Mouse (Mus musculus): ENCODE measurements around the gene Clip4.

Gene Clip4

GRCm38 (mm10) chr17:71791622-71792021, 23.3 kb downstream of the Clip4 start:
- no peak for DNase-seq (ENCODE audit: low spot score in 2 of 2)

- no peak for DNase-seq (ENCODE audit: low spot score in 2 of 2)
Observed at GRCm38 (mm10) chr17:71795521-71796205, 27.4 kb downstream of the Clip4 start.

DNA sequence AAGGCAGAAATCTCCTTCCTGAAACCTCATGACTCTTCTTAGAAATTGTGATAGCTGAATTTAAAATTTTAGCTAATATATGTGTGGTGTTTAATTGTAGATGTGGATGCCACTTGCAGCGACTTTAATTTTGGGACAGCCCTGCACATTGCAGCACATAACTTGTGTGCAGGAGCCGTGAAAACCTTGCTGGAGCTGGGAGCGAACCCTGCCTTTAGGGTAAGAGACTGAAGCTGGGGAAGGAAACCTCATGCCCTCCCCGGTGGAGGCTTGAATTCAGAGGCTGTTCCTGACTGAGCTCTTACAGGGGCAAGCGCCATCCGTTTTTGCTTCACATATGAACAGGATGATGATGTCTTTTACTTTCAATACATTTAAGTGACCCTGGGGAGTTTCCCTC, 35.2 kb downstream of the Clip4 start:
- DNase-seq (ENCODE audit: low spot score in 2 of 2) = no peak

GRCm38 (mm10) chr17:71803876-71804275, 35.6 kb downstream of the Clip4 start:
- no peak for DNase-seq (ENCODE audit: low spot score in 2 of 2)

DNA sequence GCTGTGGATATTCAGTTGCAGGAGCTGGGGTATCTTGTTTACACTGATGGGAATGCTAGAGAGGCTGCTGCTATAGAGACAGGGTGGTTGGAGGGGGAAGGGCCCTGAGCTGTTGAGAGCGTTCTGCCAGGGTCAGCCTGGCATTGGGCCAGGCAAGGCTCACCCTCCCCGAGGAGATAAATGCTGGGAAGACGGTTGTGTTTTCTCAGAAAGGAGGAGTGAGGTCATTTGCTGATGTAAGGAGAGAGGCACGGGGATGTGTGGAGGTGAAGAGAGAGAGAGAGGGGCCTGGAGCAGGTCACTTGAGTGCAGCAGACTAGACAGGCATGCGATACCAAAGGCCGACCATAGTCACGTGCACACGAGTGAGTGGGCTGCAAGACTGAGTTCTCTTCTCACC, 42.8 kb downstream of the Clip4 start:
- no peak for DNase-seq (ENCODE audit: low spot score in 2 of 2)

DNA sequence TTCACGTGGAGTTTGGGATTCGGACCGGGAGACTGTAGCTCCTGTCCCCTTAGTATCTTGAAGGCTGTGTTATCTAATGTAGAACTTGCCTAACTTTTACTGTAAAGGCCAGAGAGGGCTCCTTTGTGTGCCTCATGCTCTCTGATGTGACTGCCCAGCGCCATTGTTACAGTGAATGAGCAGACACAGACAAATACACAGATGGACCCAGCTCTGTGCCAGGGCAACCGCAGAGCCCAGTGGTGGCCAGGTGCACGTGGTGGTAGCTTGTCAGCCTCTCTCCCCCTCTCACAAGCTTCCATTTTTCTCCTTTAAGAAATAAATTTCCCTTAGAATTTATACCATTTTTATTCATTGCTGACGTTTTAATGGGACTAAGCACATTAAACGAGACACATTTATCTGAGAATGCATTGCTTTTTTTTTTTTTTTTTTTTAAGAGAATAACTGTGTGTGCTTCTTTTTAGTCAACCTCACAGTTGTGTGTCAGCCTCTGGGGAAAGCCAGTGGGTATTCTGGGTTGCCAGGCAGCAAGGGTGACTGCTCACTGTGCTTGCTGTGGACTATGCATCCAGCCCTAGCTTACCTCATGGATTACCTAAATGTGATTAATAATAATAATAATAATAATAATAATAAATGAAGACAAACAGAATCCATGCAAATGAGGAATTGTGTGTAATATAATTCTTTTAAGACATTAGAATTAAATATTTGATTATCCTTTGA, 48.0 kb downstream of the Clip4 start:
- no peak for DNase-seq (ENCODE audit: low spot score in 2 of 2)

DNA sequence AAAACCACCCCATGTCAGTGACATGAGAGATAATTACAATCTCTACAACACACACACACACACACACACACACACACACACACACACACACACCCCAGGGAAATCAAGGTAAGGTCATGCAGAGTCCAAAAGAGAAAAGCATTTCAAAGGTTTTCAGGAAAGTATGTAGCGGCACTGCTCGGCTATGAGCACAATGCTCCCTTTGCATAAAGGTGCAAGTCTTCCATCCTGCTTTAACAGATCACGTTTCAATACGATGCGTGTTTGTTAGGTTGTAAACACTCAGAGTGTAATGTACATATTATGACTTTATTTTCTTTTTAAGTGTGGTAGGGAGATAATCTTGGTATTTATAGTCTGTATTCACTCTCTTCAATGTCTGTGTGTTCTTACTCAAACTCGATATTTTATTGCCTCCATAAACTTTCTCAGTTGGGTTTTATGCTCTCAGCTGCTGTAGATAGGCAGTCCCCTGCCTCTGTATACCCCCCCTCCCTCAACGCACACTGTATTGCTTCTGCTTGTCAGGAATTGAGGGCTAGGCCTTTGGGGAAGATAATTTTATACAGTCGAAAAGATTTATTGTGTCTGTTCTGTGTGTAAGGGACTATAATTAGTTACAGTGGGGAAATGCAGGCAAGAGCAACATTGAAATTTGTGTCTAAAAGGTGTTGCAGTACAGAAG, 55.5 kb downstream of the Clip4 start:
- DNase-seq (ENCODE audit: low spot score in 2 of 2) = no peak

DNA sequence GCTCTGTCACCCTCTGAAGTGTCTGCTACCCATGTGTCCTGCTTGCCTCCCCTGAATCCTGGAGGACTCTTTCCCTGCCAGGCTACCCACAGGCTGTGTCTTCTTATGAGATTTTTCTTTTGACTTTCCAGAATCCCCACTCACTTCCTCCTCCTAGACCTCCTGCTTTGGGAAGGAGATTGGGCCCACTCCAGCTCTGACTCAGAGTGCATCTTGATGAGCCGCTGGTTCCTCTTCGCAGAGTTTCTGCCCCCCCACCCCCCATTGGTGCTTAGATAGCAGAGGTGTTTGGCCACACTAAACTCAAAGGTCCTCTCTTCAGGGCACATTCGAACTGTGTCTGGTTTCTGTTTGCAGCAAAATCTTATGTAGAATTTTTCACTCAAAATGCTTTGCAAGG, 58.3 kb downstream of the Clip4 start:
- no peak for DNase-seq (ENCODE audit: low spot score in 2 of 2)

- DNase-seq (ENCODE audit: low spot score in 2 of 2) = no peak
Observed at GRCm38 (mm10) chr17:71827627-71828026, 59.4 kb downstream of the Clip4 start.

DNA sequence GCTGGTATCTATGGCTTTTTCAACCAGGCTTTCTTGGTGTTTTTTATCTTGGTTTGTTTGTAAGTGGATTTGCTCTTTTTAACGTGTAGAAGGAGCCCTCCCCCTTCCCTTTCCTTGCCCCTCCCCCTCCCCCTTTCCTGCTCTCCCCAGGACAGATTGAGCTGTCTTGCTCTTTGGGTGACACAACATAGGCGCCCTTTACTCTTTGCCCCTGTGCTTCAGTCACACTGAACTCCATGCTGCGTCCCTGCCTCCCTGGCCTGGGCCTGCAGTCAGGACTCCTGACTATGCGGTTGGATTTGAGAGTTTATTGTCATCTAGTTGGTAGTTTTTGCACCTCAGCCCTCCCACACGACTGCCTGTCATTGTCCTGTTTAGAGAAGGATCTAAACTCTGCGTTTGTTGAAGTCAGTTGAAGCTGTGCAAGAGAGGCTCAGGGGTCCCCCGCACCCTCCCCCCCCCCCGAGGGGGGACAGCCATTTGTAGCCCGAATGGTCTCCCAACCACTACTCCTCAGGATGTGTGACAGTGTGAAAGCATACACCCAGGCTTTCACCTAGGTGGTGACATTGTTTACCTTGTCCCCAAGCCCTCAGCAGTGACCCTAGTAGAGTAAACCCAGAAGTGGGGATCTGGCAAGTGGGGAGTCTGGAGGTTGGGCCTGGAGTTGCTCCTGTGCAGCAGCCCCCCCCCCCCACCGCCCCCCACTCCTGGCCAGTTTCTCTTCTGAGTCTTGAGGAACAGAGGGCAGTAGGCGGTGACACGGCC, 60.6 kb downstream of the Clip4 start:
- DNase-seq (ENCODE audit: low spot score in 2 of 2) = no peak

GRCm38 (mm10) chr17:71831960-71832359, 63.7 kb downstream of the Clip4 start:
- no peak for DNase-seq (ENCODE audit: low spot score in 2 of 2)

- DNase-seq (ENCODE audit: low spot score in 2 of 2) = no peak
Observed at GRCm38 (mm10) chr17:71862184-71862583, 93.9 kb downstream of the Clip4 start.

DNA sequence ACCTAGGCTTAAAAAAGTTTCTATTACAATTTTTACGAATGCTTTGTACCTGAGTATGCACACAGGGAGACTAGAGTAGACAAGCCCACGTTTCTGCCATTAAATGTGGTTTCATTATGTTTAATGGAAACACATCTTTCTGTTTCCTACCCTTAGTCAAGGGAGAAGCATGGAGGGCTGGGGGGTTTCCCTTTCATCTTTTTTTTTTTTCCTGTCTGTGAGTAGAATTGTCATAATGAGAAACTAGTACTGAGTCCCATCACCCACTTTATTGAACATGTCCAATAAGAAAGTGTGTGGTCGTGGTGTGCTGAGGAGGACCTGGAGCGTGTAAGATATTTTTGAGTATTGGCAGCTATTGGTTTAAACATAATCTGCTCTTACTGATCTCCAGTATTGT, 94.6 kb downstream of the Clip4 start:
- no peak for DNase-seq (ENCODE audit: low spot score in 2 of 2)

DNA sequence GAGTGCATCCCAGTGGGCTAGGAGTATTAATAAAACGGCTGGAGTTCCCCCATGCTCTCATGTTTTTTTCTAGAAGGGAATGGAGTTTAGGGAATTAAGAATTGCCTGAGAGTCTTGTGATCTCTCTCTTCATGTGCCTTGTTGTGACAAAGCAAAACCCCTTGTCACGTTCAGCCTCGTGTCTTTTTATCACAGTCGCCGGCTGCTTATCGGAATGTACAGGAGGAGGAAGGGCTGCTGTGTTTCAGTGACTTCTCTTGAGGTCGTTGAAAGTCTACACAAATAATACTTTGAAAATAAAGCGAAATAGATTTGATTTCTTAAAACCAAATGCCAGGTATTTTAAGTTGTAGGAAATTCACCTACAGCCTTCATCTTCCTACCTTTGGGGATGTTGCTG, 95.8 kb downstream of the Clip4 start:
- no peak for DNase-seq (ENCODE audit: low spot score in 2 of 2)

DNA sequence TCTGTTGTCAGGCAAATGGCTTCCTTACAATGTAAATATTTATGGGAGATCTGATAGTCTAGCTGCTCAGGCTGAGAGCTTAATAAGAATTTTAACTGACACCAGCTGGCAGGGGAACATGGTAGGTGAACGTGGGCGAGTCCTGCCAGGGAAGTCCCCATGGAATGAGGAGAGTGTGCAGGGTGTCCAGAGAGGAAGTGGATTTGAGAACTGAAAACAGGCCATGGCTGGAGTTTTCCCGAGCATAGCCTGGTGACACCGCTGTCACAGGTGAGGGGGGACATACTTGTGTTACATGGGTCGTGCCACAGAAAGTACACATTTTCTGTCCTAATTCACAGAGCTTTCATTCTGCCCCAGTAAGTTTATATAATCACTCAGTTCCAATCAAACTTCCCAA, 97.2 kb downstream of the Clip4 start:
- no peak for DNase-seq (ENCODE audit: low spot score in 2 of 2)

DNA sequence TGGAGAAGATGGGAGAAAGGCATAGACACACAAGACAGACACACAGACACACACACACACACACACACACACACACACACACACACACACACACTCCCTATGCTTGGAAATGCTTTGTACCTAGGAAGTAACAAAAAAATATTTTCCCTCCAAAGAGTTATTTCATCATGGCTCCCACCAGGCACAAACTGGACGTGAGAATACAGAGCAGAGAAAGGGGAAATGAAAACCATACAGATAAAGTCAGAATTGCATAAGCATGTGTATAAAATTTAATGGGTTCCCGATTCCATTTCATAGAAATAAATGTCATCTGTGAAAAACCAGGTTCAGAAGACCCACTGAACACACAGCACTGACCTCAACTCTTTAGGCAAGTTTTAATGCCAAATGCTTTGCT, 99.6 kb downstream of the Clip4 start:
- DNase-seq (ENCODE audit: low spot score in 2 of 2) = no peak

- DNase-seq (ENCODE audit: low spot score in 2 of 2) = no peak
Observed at GRCm38 (mm10) chr17:71868828-71869227, 100.6 kb downstream of the Clip4 start.

- no peak for DNase-seq (ENCODE audit: low spot score in 2 of 2)
Observed at GRCm38 (mm10) chr17:71869372-71870231, 101.3 kb downstream of the Clip4 start.

GRCm38 (mm10) chr17:71870232-71870621, 102.0 kb downstream of the Clip4 start:
- DNase-seq (ENCODE audit: low spot score in 2 of 2) = no peak

- no peak for DNase-seq (ENCODE audit: low spot score in 2 of 2)
Observed at GRCm38 (mm10) chr17:71870641-71871040, 102.4 kb downstream of the Clip4 start.

DNA sequence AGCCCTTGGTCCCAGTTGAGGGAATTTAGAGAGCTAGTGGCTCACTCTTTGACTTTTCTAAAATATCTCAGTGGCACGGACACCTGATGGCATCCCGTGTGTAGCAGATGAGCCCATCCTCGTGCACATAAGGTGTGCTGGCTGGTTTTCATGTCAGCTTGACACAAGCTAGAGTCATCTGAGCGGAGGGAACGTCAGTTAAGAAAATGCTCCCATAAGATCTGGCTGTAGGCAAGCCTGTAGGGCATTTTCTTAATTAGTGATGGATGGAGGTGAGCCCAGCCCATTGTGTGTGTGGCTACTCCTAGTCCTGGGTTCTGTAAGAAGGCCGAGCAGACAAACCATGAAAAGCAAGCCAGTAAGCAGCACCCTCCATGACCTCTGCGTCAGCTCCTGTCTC, 103.7 kb downstream of the Clip4 start:
- DNase-seq (ENCODE audit: low spot score in 2 of 2) = no peak

Data from spleen, postnatal 4 days (tissue).